Mouse (Mus musculus) brain, embryonic 14.5 days (tissue): ENCODE results near the gene Cntnap2.

Experiments
- CTCF ChIP-seq: fragments of 200-500 bp; IDR thresholded peaks from 2 replicates; pipeline ENCODE4 v1.5.1; 2012; ENCODE audit warnings: inconsistent platforms, mild to moderate bottlenecking, moderate library complexity, borderline replicate concordance; ENCODE audit not compliant: insufficient read depth, insufficient read length; ENCODE audit errors: extremely low read depth
- POLR2A ChIP-seq: fragments of 200-500 bp; IDR thresholded peaks from 2 replicates; pipeline ENCODE4 v1.6.1; 2012; ENCODE audit warnings: mild to moderate bottlenecking, inconsistent platforms, borderline replicate concordance; ENCODE audit not compliant: poor library complexity, insufficient read depth, insufficient read length, severe bottlenecking; ENCODE audit errors: extremely low read depth

DNA sequence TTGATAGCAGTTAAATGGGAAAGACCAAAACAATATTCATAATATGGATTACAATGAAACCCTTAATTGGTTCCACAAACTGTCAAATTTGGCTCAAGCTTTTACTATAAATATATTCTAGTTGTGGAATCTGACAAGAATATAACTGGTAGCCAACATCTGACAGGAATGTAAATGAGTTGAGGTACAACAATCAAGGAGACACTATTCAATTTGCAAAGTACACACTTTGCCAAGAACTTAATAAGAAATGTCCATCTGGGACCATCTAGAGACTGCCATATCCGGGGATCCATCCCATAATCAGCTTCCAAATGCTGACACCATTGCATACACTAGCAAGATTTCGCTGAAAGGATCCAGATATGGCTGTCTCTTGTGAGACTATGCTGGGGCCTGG is 1850.0 kb downstream of the Cntnap2 start:
- TF ChIP-seq CTCF (no peak), POLR2A (no peak)
